Mouse (Mus musculus): ENCODE measurements around the gene Pm20d1.

- TF ChIP-seq POLR2A (IDR thresholded peaks at IDR 0.05; ENCODE audit: insufficient read depth, low read length) (no peak), CTCF (IDR thresholded peaks at IDR 0.05; ENCODE audit: low read depth, low read length) (no peak)
Measured at GRCm38 (mm10) chr1:131843758-131844157, 46.6 kb downstream of the Pm20d1 start.
